Mouse (Mus musculus) MEL (cell line): Measurements from ENCODE around the gene Olfr980. TPM values are rescaled to one million over a fixed set of nuclear protein-coding genes. Genes with fewer than 3 reads are reported as not detected.

ENCODE experiments used
- DNase-seq: peaks from one replicate; pipeline ENCODE4 v3.0.0; 2011; ENCODE audit warnings: low read depth, low spot score
- H3K27ac ChIP-seq: 2 replicates; pipeline ENCODE4 v1.5.1; 2012; ENCODE audit warnings: low read depth, mild to moderate bottlenecking, control low read depth, low read length, moderate library complexity; ENCODE audit not compliant: control insufficient read depth
- H3K27me3 ChIP-seq, 2 experiments: fragments of 150-350 bp in 1 of 2; sonication (generic) in 1 of 2; 2 replicates each; pipeline ENCODE4 v1.6.1; 2012; ENCODE audit warnings: low read length in 2 of 2, mild to moderate bottlenecking in 2 of 2, improper control_type of control experiment in 1 of 2, moderate library complexity in 1 of 2; ENCODE audit not compliant: insufficient read depth in 2 of 2, control insufficient read depth in 1 of 2
- H3K36me3 ChIP-seq, 2 experiments: 2 replicates each; pipeline ENCODE4 v1.6.1; 2012 to 2014; ENCODE audit warnings: low read length in 2 of 2, improper control_type of control experiment in 1 of 2, inconsistent platforms in 1 of 2, mild to moderate bottlenecking in 1 of 2; ENCODE audit not compliant: insufficient read depth in 2 of 2, control insufficient read depth in 1 of 2
- H3K4me1 ChIP-seq, 2 experiments: fragments of 150-350 bp in 1 of 2; sonication (generic) in 1 of 2; 2 replicates each; pipeline ENCODE4 v1.6.1; 2012; ENCODE audit warnings: low read length in 2 of 2, improper control_type of control experiment in 1 of 2, mild to moderate bottlenecking in 1 of 2; ENCODE audit not compliant: insufficient read depth in 2 of 2, control insufficient read depth in 1 of 2
- H3K4me3 ChIP-seq, 2 experiments: fragments of 150-350 bp in 1 of 2; sonication (generic) in 1 of 2; 2 replicates each; pipeline ENCODE4 v1.5.1; 2012; ENCODE audit warnings: low read depth in 2 of 2, low read length in 2 of 2, mild to moderate bottlenecking in 2 of 2, moderate library complexity in 2 of 2, control low read depth in 1 of 2, improper control_type of control experiment in 1 of 2; ENCODE audit not compliant: control insufficient read depth in 1 of 2, insufficient read depth in 1 of 2
- H3K79me2 ChIP-seq: 2 replicates; pipeline ENCODE4 v1.6.1; 2012; ENCODE audit warnings: mild to moderate bottlenecking, low read length, moderate library complexity; ENCODE audit not compliant: control insufficient read depth, poor library complexity, insufficient read depth
- H3K9ac ChIP-seq: 2 replicates; pipeline ENCODE4 v1.6.1; 2012; ENCODE audit warnings: low read depth, mild to moderate bottlenecking, control low read depth, low read length, moderate library complexity; ENCODE audit not compliant: control insufficient read depth, poor library complexity, severe bottlenecking
- H3K9me3 ChIP-seq: fragments of 150-350 bp; sonication (generic); replicated peaks from 2 replicates; pipeline ENCODE4 v1.6.1; 2012; ENCODE audit warnings: mild to moderate bottlenecking, low read length, improper control_type of control experiment, moderate library complexity; ENCODE audit not compliant: insufficient read depth
- BHLHE40 ChIP-seq: IDR thresholded peaks from 2 replicates; pipeline ENCODE4 v1.6.1; 2012; ENCODE audit warnings: low read depth, mild to moderate bottlenecking, inconsistent platforms, low read length, improper control_type of control experiment, borderline replicate concordance
- CHD1 ChIP-seq: IDR thresholded peaks from 2 replicates; pipeline ENCODE4 v1.6.1; 2012; ENCODE audit warnings: low read depth, mild to moderate bottlenecking, inconsistent platforms, low read length, improper control_type of control experiment
- CHD2 ChIP-seq: IDR thresholded peaks from 2 replicates; pipeline ENCODE4 v1.6.1; 2011; ENCODE audit warnings: low read length, improper control_type of control experiment
- ELF1 ChIP-seq: IDR thresholded peaks from 2 replicates; pipeline ENCODE4 v1.6.1; 2014; ENCODE audit warnings: low read depth, mild to moderate bottlenecking, inconsistent platforms, low read length, improper control_type of control experiment, moderate library complexity
- ETS1 ChIP-seq: IDR thresholded peaks from 2 replicates; pipeline ENCODE4 v1.6.1; 2012; ENCODE audit warnings: low read depth, mild to moderate bottlenecking, inconsistent platforms, low read length, improper control_type of control experiment, moderate library complexity
- HCFC1 ChIP-seq: IDR thresholded peaks from 2 replicates; pipeline ENCODE4 v1.6.1; 2012; ENCODE audit warnings: low read depth, mild to moderate bottlenecking, inconsistent platforms, low read length, improper control_type of control experiment, moderate library complexity
- MAX ChIP-seq: IDR thresholded peaks from 2 replicates; pipeline ENCODE4 v1.6.1; 2011; ENCODE audit warnings: low read length, improper control_type of control experiment
- MAZ ChIP-seq: IDR thresholded peaks from 2 replicates; pipeline ENCODE4 v1.6.1; 2012; ENCODE audit warnings: low read depth, mild to moderate bottlenecking, inconsistent platforms, low read length, improper control_type of control experiment
- MEF2A ChIP-seq: IDR thresholded peaks from 2 replicates; pipeline ENCODE4 v1.6.1; 2014; ENCODE audit warnings: low read depth, mild to moderate bottlenecking, inconsistent platforms, low read length, improper control_type of control experiment; ENCODE audit not compliant: poor library complexity, insufficient replicate concordance, severe bottlenecking; ENCODE audit errors: extremely low read depth
- MXI1 ChIP-seq: IDR thresholded peaks from 2 replicates; pipeline ENCODE4 v1.6.1; 2011; ENCODE audit warnings: mild to moderate bottlenecking, low read depth, low read length, improper control_type of control experiment
- MYB ChIP-seq: IDR thresholded peaks from 2 replicates; pipeline ENCODE4 v1.6.1; 2011; ENCODE audit warnings: mild to moderate bottlenecking, low read depth, low read length, improper control_type of control experiment
- MYC ChIP-seq: IDR thresholded peaks from 2 replicates; pipeline ENCODE4 v1.6.1; 2011; ENCODE audit warnings: low read depth, mild to moderate bottlenecking, low read length, improper control_type of control experiment, moderate library complexity
- NELFE ChIP-seq: IDR thresholded peaks from 2 replicates; pipeline ENCODE4 v1.6.1; 2011; ENCODE audit warnings: low read depth, low read length, improper control_type of control experiment
- NRF1 ChIP-seq: IDR thresholded peaks from 2 replicates; pipeline ENCODE4 v1.6.1; 2014; ENCODE audit warnings: low read depth, mild to moderate bottlenecking, inconsistent platforms, low read length, improper control_type of control experiment, moderate library complexity; ENCODE audit not compliant: poor library complexity, insufficient read depth, severe bottlenecking
- SMC3 ChIP-seq: IDR thresholded peaks from 2 replicates; pipeline ENCODE4 v1.6.1; 2011; ENCODE audit warnings: low read depth, low read length, improper control_type of control experiment
- TBP ChIP-seq: IDR thresholded peaks from 2 replicates; pipeline ENCODE4 v1.8.0; 2011; ENCODE audit warnings: low read depth, low read length, improper control_type of control experiment
- USF1 ChIP-seq: IDR thresholded peaks from 2 replicates; pipeline ENCODE4 v1.6.1; 2014; ENCODE audit warnings: low read depth, mild to moderate bottlenecking, inconsistent platforms, low read length, improper control_type of control experiment, moderate library complexity
- ZC3H11A ChIP-seq: IDR thresholded peaks from 2 replicates; pipeline ENCODE4 v1.6.1; 2012; ENCODE audit warnings: low read depth, mild to moderate bottlenecking, inconsistent platforms, low read length, improper control_type of control experiment
- ZNF384 ChIP-seq: IDR thresholded peaks from 2 replicates; pipeline ENCODE4 v1.6.1; 2012; ENCODE audit warnings: low read depth, mild to moderate bottlenecking, inconsistent platforms, low read length, improper control_type of control experiment
- polyA plus RNA-seq, 2 experiments: library from polyadenylated mRNA; stranded (reverse) in 1 of 2; unstranded in 1 of 2; fragments of >175 nt in 1 of 2; fragments of >200 nt in 1 of 2; gene quantifications; 2 replicates each; pipeline versions ENCODE4 v1.2.1 to v1.2.4; 2012; ENCODE audit warnings: low replicate concordance in 2 of 2, low read depth in 1 of 2; ENCODE audit not compliant: insufficient read length in 2 of 2, insufficient read depth in 1 of 2, missing spikeins in 1 of 2
- total RNA-seq: library from RNA; depleted of rRNA; stranded (reverse); fragments of 300-350 nt; gene quantifications from 2 replicates; pipeline ENCODE4 v1.2.3, GENCODE M21; 2012; rRNA removed

The Olfr980 gene
- total RNA-seq = not detected in 2 replicates
- not detected for polyA plus RNA-seq

GRCm38 (mm10) chr9:40009482-40009881 lies at the start of gene Olfr980:
Gene Olfr980, minus strand, starts transcription at chr9:40009582.
- H3K9ac ChIP-seq = no peak within 1 kb of the TSS
- H3K27me3 ChIP-seq = no peaks in the 10 kb centered on the region
- TF ChIP-seq BHLHE40 = no peak
- no peak for TF ChIP-seq ELF1
- no peak for TF ChIP-seq MEF2A
- TF ChIP-seq MAZ = no peak

GRCm38 (mm10) chr9:40050138-40050537 lies 40.8 kb upstream of the Olfr980 start:
- H3K36me3 ChIP-seq = no peaks in the 10 kb centered on the region
- H3K27ac ChIP-seq = no peak overlapping the region
- H3K9ac ChIP-seq = no peak overlapping the region
- no peaks in the 10 kb centered on the region for H3K9me3 ChIP-seq
- no peaks in the 10 kb centered on the region for H3K79me2 ChIP-seq
- H3K4me3 ChIP-seq = no peak overlapping the region
- no peak for DNase-seq
- no peaks in the 10 kb centered on the region for H3K4me1 ChIP-seq
- H3K27me3 ChIP-seq = no peaks in the 10 kb centered on the region
- TF ChIP-seq SMC3 = no peak
- no peak for TF ChIP-seq MYC
- no peak for TF ChIP-seq NELFE
- no peak for TF ChIP-seq BHLHE40
- TF ChIP-seq NRF1 = no peak
- TF ChIP-seq ELF1 = no peak
- no peak for TF ChIP-seq USF1
- no peak for TF ChIP-seq ZC3H11A
- no peak for TF ChIP-seq CHD2
- TF ChIP-seq MXI1 = no peak
- TF ChIP-seq HCFC1 = no peak
- TF ChIP-seq ZNF384 = no peak
- TF ChIP-seq CHD1 = no peak
- TF ChIP-seq TBP = no peak
- no peak for TF ChIP-seq MAX
- no peak for TF ChIP-seq ETS1
- TF ChIP-seq MEF2A = no peak
- TF ChIP-seq MYB = no peak
- TF ChIP-seq, all 39 proteins: peak for 0

More at GRCm38 (mm10) chr9:40009482-40009881, at the start of gene Olfr980:
- H3K4me3 ChIP-seq = no peak within 1 kb of the TSS
- no peak for DNase-seq
- H3K79me2 ChIP-seq = no peaks in the 10 kb centered on the region
- no peaks in the 10 kb centered on the region for H3K4me1 ChIP-seq
- H3K9me3 ChIP-seq = no peaks in the 10 kb centered on the region
- H3K36me3 ChIP-seq = no peaks in the 10 kb centered on the region
- no peak within 1 kb of the TSS for H3K27ac ChIP-seq
